Mouse (Mus musculus): ENCODE results near the gene Rnf115. TPM values are rescaled to one million over a fixed set of nuclear protein-coding genes. Genes with fewer than 3 reads are reported as not detected.
"Not testable (repeated sequence)": the region's sequence is repeated elsewhere in the genome, so short reads cannot be mapped to it uniquely, and the experiment has no call there.

The Rnf115 gene
- polyA plus RNA-seq (2014; fragmentation: Nextera tagmentation; extraction: Ambion mirVana): 69.7 and 70.8 TPM in 2 replicates

DNA sequence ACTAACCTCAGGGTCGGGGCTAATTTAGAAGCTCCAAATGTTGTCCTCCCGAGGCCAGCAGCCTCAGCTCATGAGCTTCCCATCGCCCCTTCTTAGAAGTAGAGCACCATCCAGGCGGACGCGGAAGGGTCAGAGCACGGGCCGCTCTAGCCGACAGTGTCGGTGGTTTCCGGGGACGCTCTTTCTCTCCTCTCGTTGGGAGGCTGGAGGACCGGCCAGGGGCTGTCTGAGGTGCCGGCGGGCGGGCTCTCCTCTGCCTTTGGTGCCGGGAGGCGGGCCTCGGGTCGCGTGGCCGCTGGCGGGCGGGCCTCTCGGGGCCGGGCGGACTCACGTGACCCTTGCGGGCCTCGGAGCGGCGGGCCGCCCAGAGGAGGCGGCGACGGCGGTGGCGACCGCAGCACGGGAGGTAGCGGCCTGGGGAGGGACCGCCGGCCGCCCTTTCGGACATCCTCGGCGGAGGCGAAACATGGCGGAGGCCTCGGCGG is at the start of gene Rnf115, which contains the start of gene Polr3c:
Gene Rnf115, plus strand, starts transcription at position 322 of the 485 bp plus-strand sequence.
Gene Polr3c, minus strand, starts transcription at position 286 of the 485 bp plus-strand sequence.
- no peaks in the 10 kb centered on the region for H3K27me3 ChIP-seq (replicated peaks; ENCODE audit: control insufficient read depth, insufficient read depth, low read length)
- H3K4me1 ChIP-seq (ENCODE audit: control insufficient read depth, insufficient read depth, low read length): peaks cover 11% of the 10 kb centered on the region
- peak within 1 kb of the TSS; percentile 89 for H3K4me3 ChIP-seq (ENCODE audit: low read depth, low read length)
- under 1% methylated on average over 49 of the region's 52 CpGs for WGBS
- DNase-seq (ENCODE audit: low spot score) (peak; percentile 94), ATAC-seq (peak; percentile 99)
- H3K4me2 ChIP-seq (ENCODE audit: low read length): peak within 1 kb of the TSS; percentile 75
- peak within 1 kb of the TSS; percentile 72 for H3K27ac ChIP-seq (ENCODE audit: low read depth, low read length)
- peaks cover 13% of the 10 kb centered on the region for H3K36me3 ChIP-seq (ENCODE audit: control insufficient read depth, insufficient read depth, low read length)
- H3K9me3 ChIP-seq (replicated peaks; ENCODE audit: control insufficient read depth, low read length): no peaks in the 10 kb centered on the region
- H3K9ac ChIP-seq (ENCODE audit: low read length): peak within 1 kb of the TSS; percentile 88

- no peaks in the 10 kb centered on the region for H3K9me3 ChIP-seq (replicated peaks; ENCODE audit: control insufficient read depth, low read length)
- no peaks in the 10 kb centered on the region for H3K36me3 ChIP-seq (ENCODE audit: control insufficient read depth, insufficient read depth, low read length)
- H3K27ac ChIP-seq (ENCODE audit: low read depth, low read length): no peak overlapping the region
- WGBS: 58% methylated on average over 7 of the region's 7 CpGs
- no peak overlapping the region for H3K9ac ChIP-seq (ENCODE audit: low read length)
- DNase-seq (ENCODE audit: low spot score) (no peak), ATAC-seq (no peak)
- no peaks in the 10 kb centered on the region for H3K27me3 ChIP-seq (replicated peaks; ENCODE audit: control insufficient read depth, insufficient read depth, low read length)
- H3K4me1 ChIP-seq (ENCODE audit: control insufficient read depth, insufficient read depth, low read length): no peaks in the 10 kb centered on the region
- H3K4me3 ChIP-seq (ENCODE audit: low read depth, low read length): no peak overlapping the region
- H3K4me2 ChIP-seq (ENCODE audit: low read length): no peak overlapping the region
Measured at GRCm38 (mm10) chr3:96678456-96678855, 49.0 kb upstream of the Rnf115 start.

GRCm38 (mm10) chr3:96679159-96679674 is 48.2 kb upstream of the Rnf115 start:
- Histone ChIP-seq H3K4me3 (ENCODE audit: low read depth, low read length) (no peak overlapping the region), H3K4me1 (ENCODE audit: control insufficient read depth, insufficient read depth, low read length) (no peaks in the 10 kb centered on the region), H3K27me3 (replicated peaks; ENCODE audit: control insufficient read depth, insufficient read depth, low read length) (no peaks in the 10 kb centered on the region), H3K36me3 (ENCODE audit: control insufficient read depth, insufficient read depth, low read length) (no peaks in the 10 kb centered on the region), H3K9ac (ENCODE audit: low read length) (no peak overlapping the region), H3K27ac (ENCODE audit: low read depth, low read length) (no peak overlapping the region), H3K4me2 (ENCODE audit: low read length) (no peak overlapping the region), H3K9me3 (replicated peaks; ENCODE audit: control insufficient read depth, low read length) (no peaks in the 10 kb centered on the region)
- ATAC-seq (no peak), DNase-seq (ENCODE audit: low spot score) (no peak)
- WGBS: 27% methylated on average over 5 of the region's 5 CpGs

GRCm38 (mm10) chr3:96680269-96680956 is 47.1 kb upstream of the Rnf115 start:
- Histone ChIP-seq H3K9me3 (replicated peaks; ENCODE audit: control insufficient read depth, low read length) (no peaks in the 10 kb centered on the region), H3K9ac (ENCODE audit: low read length) (no peak overlapping the region), H3K4me3 (ENCODE audit: low read depth, low read length) (no peak overlapping the region), H3K27ac (ENCODE audit: low read depth, low read length) (no peak overlapping the region), H3K4me1 (ENCODE audit: control insufficient read depth, insufficient read depth, low read length) (no peaks in the 10 kb centered on the region), H3K36me3 (ENCODE audit: control insufficient read depth, insufficient read depth, low read length) (no peaks in the 10 kb centered on the region), H3K4me2 (ENCODE audit: low read length) (no peak overlapping the region), H3K27me3 (replicated peaks; ENCODE audit: control insufficient read depth, insufficient read depth, low read length) (no peaks in the 10 kb centered on the region)
- DNase-seq (ENCODE audit: low spot score): peak; percentile 48
- peak; percentile 60; the same call in 1 of the 2 replicates for ATAC-seq
- 17% methylated on average over 12 of the region's 12 CpGs for WGBS

DNA sequence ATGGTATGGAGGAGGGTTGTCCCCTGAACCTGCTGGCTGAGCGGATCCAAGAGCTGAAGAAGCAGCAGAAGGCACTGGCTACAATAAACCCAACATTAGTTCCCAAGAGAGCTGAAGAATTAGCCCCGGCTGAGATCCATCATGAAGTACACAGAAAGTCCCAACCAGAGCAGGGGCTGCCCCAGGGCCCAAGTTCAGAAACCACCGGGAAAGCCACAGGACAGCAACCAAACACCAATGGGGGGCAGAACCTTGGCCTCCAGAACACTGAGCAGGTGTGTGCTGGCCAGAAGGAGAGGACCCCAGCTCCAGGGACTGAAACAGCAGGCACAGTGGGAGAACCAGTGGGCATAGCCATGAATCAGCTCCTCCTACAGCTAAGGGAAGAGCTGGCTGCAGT is 44.0 kb upstream of the Rnf115 start:
- Histone ChIP-seq H3K9ac (ENCODE audit: low read length) (no peak overlapping the region), H3K27ac (ENCODE audit: low read depth, low read length) (no peak overlapping the region), H3K4me1 (ENCODE audit: control insufficient read depth, insufficient read depth, low read length) (no peaks in the 10 kb centered on the region), H3K36me3 (ENCODE audit: control insufficient read depth, insufficient read depth, low read length) (no peaks in the 10 kb centered on the region), H3K4me2 (ENCODE audit: low read length) (no peak overlapping the region), H3K9me3 (replicated peaks; ENCODE audit: control insufficient read depth, low read length) (no peaks in the 10 kb centered on the region), H3K27me3 (replicated peaks; ENCODE audit: control insufficient read depth, insufficient read depth, low read length) (no peaks in the 10 kb centered on the region), H3K4me3 (ENCODE audit: low read depth, low read length) (no peak overlapping the region)
- ATAC-seq: no peak
- WGBS: 80% methylated on average over 3 of the region's 3 CpGs
- no peak for DNase-seq (ENCODE audit: low spot score)

- H3K4me1 ChIP-seq (ENCODE audit: control insufficient read depth, insufficient read depth, low read length): no peaks in the 10 kb centered on the region
- DNase-seq (ENCODE audit: low spot score): no peak
- H3K4me3 ChIP-seq (ENCODE audit: low read depth, low read length): no peak overlapping the region
- 68% methylated on average over 17 of the region's 17 CpGs for WGBS
- H3K9me3 ChIP-seq (replicated peaks; ENCODE audit: control insufficient read depth, low read length): no peaks in the 10 kb centered on the region
- no peak overlapping the region for H3K9ac ChIP-seq (ENCODE audit: low read length)
- H3K36me3 ChIP-seq (ENCODE audit: control insufficient read depth, insufficient read depth, low read length): no peaks in the 10 kb centered on the region
- H3K4me2 ChIP-seq (ENCODE audit: low read length): peak overlapping the region; percentile 39
- H3K27ac ChIP-seq (ENCODE audit: low read depth, low read length): no peak overlapping the region
- H3K27me3 ChIP-seq (replicated peaks; ENCODE audit: control insufficient read depth, insufficient read depth, low read length): no peaks in the 10 kb centered on the region
- no peak for ATAC-seq
Measured at GRCm38 (mm10) chr3:96684151-96684821, 43.2 kb upstream of the Rnf115 start.

DNA sequence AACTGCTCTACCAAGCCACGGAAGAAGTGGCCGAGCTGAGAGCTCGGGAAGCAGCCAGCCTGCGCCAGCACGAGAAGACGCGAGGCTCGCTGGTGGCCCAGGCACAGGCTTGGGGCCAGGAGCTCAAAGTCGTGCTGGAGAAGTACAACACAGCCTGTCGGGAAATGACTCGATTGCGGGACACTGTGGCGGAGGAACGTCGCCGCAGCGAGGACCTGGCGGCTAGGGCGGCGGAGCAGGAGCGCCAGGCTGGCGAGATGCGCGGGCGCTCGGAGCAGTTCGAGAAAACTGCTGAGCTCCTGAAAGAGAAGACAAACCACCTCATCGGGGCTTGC is 42.7 kb upstream of the Rnf115 start:
- Histone ChIP-seq H3K9ac (ENCODE audit: low read length) (no peak overlapping the region), H3K4me3 (ENCODE audit: low read depth, low read length) (no peak overlapping the region), H3K27ac (ENCODE audit: low read depth, low read length) (no peak overlapping the region), H3K4me2 (ENCODE audit: low read length) (peak overlapping the region; percentile 39), H3K4me1 (ENCODE audit: control insufficient read depth, insufficient read depth, low read length) (0 out of 2 replicates have a peak, but pooled peaks cover 2% of the 10 kb centered on the region), H3K27me3 (replicated peaks; ENCODE audit: control insufficient read depth, insufficient read depth, low read length) (no peaks in the 10 kb centered on the region), H3K9me3 (replicated peaks; ENCODE audit: control insufficient read depth, low read length) (no peaks in the 10 kb centered on the region), H3K36me3 (ENCODE audit: control insufficient read depth, insufficient read depth, low read length) (no peaks in the 10 kb centered on the region)
- WGBS: 44% methylated on average over 28 of the region's 28 CpGs
- no peak for ATAC-seq
- no peak for DNase-seq (ENCODE audit: low spot score)

DNA sequence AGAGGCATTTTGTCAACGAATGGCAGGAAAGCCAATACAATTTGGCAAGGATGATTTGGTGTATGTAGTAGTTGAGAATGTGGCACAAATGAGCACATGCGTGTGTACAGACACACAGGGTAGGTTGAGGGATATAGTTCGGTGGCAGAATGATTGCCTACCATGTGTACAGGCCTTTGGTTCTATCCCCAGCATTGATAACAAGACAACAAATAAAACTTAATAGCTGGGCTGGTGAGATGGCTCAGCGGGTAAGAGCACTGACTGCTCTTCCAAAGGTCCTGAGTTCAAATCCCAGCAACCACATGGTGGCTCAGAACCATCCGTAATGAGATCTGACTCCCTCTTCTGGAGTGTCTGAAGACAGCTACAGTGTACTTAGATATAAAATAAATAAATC is 41.4 kb upstream of the Rnf115 start:
- H3K9me3 ChIP-seq (replicated peaks; ENCODE audit: control insufficient read depth, low read length); H3K27me3 ChIP-seq (replicated peaks; ENCODE audit: control insufficient read depth, insufficient read depth, low read length); H3K4me3 ChIP-seq (ENCODE audit: low read depth, low read length); H3K9ac ChIP-seq (ENCODE audit: low read length); H3K4me2 ChIP-seq (ENCODE audit: low read length); ATAC-seq; H3K36me3 ChIP-seq (ENCODE audit: control insufficient read depth, insufficient read depth, low read length); H3K27ac ChIP-seq (ENCODE audit: low read depth, low read length); H3K4me1 ChIP-seq (ENCODE audit: control insufficient read depth, insufficient read depth, low read length); DNase-seq (ENCODE audit: low spot score): not testable (repeated sequence)
- WGBS: 91% methylated on average over 5 of the region's 5 CpGs

- no peak for ATAC-seq
- 87% methylated on average over 11 of the region's 11 CpGs for WGBS
- Histone ChIP-seq H3K4me2 (ENCODE audit: low read length) (no peak overlapping the region), H3K4me1 (ENCODE audit: control insufficient read depth, insufficient read depth, low read length) (0 out of 2 replicates have a peak, but pooled peaks cover 2% of the 10 kb centered on the region), H3K27me3 (replicated peaks; ENCODE audit: control insufficient read depth, insufficient read depth, low read length) (no peaks in the 10 kb centered on the region), H3K9me3 (replicated peaks; ENCODE audit: control insufficient read depth, low read length) (no peaks in the 10 kb centered on the region), H3K27ac (ENCODE audit: low read depth, low read length) (no peak overlapping the region), H3K36me3 (ENCODE audit: control insufficient read depth, insufficient read depth, low read length) (no peaks in the 10 kb centered on the region), H3K4me3 (ENCODE audit: low read depth, low read length) (no peak overlapping the region), H3K9ac (ENCODE audit: low read length) (no peak overlapping the region)
- no peak for DNase-seq (ENCODE audit: low spot score)
Measured at GRCm38 (mm10) chr3:96688854-96689253, 38.6 kb upstream of the Rnf115 start.

Measured in forebrain, embryonic 14.5 days (tissue).